Mouse (Mus musculus) kidney, embryonic 14.5 days (tissue): ENCODE data around the gene Fads1. TPM values are rescaled to one million over a fixed set of nuclear protein-coding genes. Genes with fewer than 3 reads are reported as not detected.
A peak's percentile ranks its signal among the peaks of the same experiment; 100 is the strongest.

ENCODE experiments used
- ATAC-seq: fragments of 200-750 bp; cut with Nextera tagmentation; 2 replicates; pipeline ENCODE4 v1.8.0; 2017; ENCODE audit warnings: moderate number of reproducible peaks, mild to moderate bottlenecking, moderate TSS enrichment, moderate library complexity; ENCODE audit not compliant: low FRiP score, low TSS enrichment
- H3K27ac ChIP-seq: fragments of 300-500 bp; sonication (generic); 2 replicates; pipeline ENCODE4 v1.5.1; 2014; ENCODE audit warnings: low read depth, mild to moderate bottlenecking, low read length, moderate library complexity, mixed read lengths
- H3K27me3 ChIP-seq: fragments of 300-500 bp; sonication (generic); 2 replicates; pipeline ENCODE4 v1.6.1; 2014; ENCODE audit warnings: mild to moderate bottlenecking, low read length; ENCODE audit not compliant: control insufficient read depth, insufficient read depth
- H3K36me3 ChIP-seq: fragments of 300-500 bp; sonication (generic); 2 replicates; pipeline ENCODE4 v1.6.1; 2014; ENCODE audit warnings: low read length, mixed read lengths; ENCODE audit not compliant: control insufficient read depth, insufficient read depth
- H3K4me1 ChIP-seq: fragments of 300-500 bp; sonication (generic); 2 replicates; pipeline ENCODE4 v1.6.1; 2014; ENCODE audit warnings: low read length, mixed read lengths; ENCODE audit not compliant: control insufficient read depth, insufficient read depth
- H3K4me2 ChIP-seq: fragments of 300-500 bp; sonication (generic); replicated peaks from 2 replicates; pipeline ENCODE4 v1.6.1; 2014; ENCODE audit warnings: low read depth, mild to moderate bottlenecking, low read length
- H3K4me3 ChIP-seq: fragments of 300-500 bp; sonication (generic); 2 replicates; pipeline ENCODE4 v1.5.1; 2014; ENCODE audit warnings: mild to moderate bottlenecking, low read length
- H3K9ac ChIP-seq: fragments of 300-500 bp; sonication (generic); 2 replicates; pipeline ENCODE4 v1.6.1; 2014; ENCODE audit warnings: low read depth, mild to moderate bottlenecking, low read length, moderate library complexity
- H3K9me3 ChIP-seq: fragments of 300-500 bp; sonication (generic); 2 replicates; pipeline ENCODE4 v1.6.1; 2016; ENCODE audit warnings: low read length; ENCODE audit not compliant: control insufficient read depth
- WGBS: fragments of 180-500 bp; shearing (Covaris S2); extraction: QIAGEN DNeasy Blood & Tissue Kit; methylation state at CpG from one replicate; pipeline ENCODE4 v1.1.7; 2014; 5-methylcytosine and 5-hydroxymethylcytosine counted together
- polyA plus RNA-seq: library from polyadenylated mRNA; unstranded; fragments of >200 nt; fragmentation: Nextera tagmentation; extraction: Ambion mirVana; gene quantifications from 2 replicates; pipeline ENCODE4 v1.2.1, GENCODE M21; 2014

Gene Fads1
- polyA plus RNA-seq, 1 experiment from 2014 or later: 94.3 TPM

DNA sequence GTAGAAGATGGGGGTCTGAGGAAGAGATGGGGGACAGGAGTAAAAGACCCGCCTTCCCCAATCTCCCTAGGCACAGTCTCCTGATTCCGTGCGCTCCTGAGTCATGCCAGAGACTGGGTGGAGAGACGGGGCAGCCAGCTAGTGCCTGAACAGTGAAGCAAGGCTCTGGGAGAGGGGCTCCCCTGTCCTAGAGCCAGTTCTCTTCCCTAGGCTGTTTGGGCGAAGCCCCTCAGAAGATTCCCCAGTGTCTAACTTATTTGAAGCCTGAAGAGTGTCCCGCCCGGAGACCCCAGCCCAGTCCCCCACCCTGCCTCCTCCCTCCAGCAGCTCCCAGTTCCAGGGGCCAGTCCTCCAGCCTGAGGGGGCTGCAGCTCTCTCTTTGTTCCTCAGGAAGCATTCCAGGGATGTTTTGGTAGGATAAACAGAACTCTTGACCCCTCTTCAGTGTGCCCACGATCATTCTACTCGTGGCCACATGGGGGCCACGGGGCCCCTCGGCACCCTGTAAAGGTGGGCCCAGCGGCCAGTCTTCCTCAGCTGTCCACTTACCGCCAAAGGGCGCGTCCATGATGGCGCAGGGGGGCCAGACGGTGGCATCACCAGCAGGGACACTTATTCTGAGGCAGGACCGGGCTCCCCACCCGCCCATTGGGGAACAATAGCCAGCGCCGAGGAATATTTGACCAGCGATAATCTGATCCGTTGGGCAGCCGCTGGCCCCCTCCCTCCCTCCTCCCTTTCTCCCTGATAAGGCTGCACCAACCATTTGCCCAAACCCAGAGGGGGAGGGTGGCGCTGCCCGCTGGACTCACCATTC lies 42.2 kb downstream of the Fads1 start:
- peak overlapping the region; percentile 12 for H3K9ac ChIP-seq
- no peak overlapping the region for H3K4me3 ChIP-seq
- no peaks in the 10 kb centered on the region for H3K9me3 ChIP-seq
- H3K4me1 ChIP-seq: peaks cover 32% of the 10 kb centered on the region
- peak; percentile 52 for ATAC-seq
- 34% methylated on average over 26 of the region's 26 CpGs for WGBS
- peak overlapping the region; percentile 6 for H3K27ac ChIP-seq
- peak overlapping the region; percentile 13 for H3K4me2 ChIP-seq
- H3K36me3 ChIP-seq: no peaks in the 10 kb centered on the region
- H3K27me3 ChIP-seq: no peaks in the 10 kb centered on the region

DNA sequence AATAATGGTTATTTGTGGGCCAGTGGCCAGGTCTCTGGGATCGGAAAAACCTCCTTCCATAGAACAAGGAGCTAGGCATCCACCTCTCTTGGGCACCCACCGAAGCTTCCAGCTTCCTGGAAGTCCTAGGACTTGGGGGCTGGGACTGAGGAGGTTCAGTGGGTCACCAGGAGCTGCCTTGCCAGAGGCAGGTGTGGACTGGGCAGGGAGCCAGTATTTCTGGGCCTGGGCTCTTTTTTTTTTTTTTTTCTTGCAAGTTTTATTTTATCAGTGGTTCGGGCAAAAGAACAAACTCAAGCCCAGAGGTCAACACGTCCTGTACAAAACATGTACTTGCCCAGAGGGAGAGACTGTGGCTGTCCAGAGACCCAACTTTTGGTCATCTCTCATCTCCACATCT lies 43.1 kb downstream of the Fads1 start:
- 88% methylated on average over 4 of the region's 4 CpGs for WGBS
- H3K9ac ChIP-seq: no peak overlapping the region

DNA sequence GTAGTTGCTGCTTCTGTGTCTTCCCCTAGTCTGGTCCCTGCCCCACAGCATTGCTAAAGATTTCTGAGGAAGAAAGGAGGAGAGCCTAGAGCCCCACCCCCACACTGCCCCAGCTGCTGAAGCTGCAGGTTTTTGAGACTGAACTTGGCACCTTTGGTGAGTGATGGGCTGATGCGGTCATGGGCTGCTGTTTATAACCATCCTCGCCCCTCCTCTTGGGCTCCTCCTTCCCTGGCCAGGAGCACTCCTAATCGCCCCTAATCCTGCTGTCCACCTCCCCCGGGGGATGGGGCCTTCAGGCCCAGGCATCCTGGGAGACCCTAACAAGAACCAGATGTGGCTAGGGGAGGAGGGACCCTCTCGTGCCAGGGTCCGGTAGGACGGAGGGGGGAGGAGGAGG lies 48.3 kb downstream of the Fads1 start:
- H3K27me3 ChIP-seq: no peaks in the 10 kb centered on the region
- H3K9ac ChIP-seq: no peak overlapping the region; the same call in 1 of the 2 replicates
- peak; percentile 20; the same call in 1 of the 2 replicates for ATAC-seq
- peaks cover 19% of the 10 kb centered on the region; the same call in 1 of the 2 replicates for H3K4me1 ChIP-seq
- H3K4me3 ChIP-seq: no peak overlapping the region
- H3K27ac ChIP-seq: no peak overlapping the region
- H3K4me2 ChIP-seq: no peak overlapping the region
- no peaks in the 10 kb centered on the region for H3K9me3 ChIP-seq
- H3K36me3 ChIP-seq: no peaks in the 10 kb centered on the region
- WGBS: 11% methylated on average over 7 of the region's 7 CpGs

More for the DNA sequence above, 43.1 kb downstream of the Fads1 start:
- H3K27ac ChIP-seq: no peak overlapping the region
- no peaks in the 10 kb centered on the region for H3K9me3 ChIP-seq
- no peaks in the 10 kb centered on the region for H3K36me3 ChIP-seq
- H3K4me3 ChIP-seq: no peak overlapping the region
- H3K4me2 ChIP-seq: no peak overlapping the region
- no peaks in the 10 kb centered on the region for H3K27me3 ChIP-seq
- no peak for ATAC-seq
- peaks cover 37% of the 10 kb centered on the region for H3K4me1 ChIP-seq

DNA sequence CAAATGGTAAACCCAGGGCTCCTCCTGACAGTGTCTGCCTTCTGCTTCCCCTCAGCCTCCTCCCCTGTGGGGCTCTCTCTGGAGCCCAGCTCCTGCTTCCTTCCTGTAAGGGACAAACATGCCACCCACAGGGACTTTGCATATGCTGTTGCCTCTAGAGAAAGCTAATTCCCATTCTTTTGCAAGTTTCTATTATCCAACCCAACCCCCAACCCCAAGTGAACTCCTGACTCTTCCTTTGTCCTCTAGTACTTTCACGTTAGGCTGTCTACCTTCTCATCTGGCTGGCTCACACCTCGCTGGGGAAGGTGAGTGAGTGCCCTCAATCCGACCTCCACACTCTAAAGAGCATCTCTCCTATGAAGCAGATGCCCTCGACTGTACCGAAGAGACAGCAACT lies 49.2 kb downstream of the Fads1 start:
- ATAC-seq: no peak
- Histone ChIP-seq H3K9ac (no peak overlapping the region), H3K27ac (no peak overlapping the region), H3K4me1 (peaks cover 19% of the 10 kb centered on the region; the same call in 1 of the 2 replicates), H3K9me3 (no peaks in the 10 kb centered on the region), H3K27me3 (no peaks in the 10 kb centered on the region), H3K4me3 (no peak overlapping the region), H3K36me3 (no peaks in the 10 kb centered on the region), H3K4me2 (no peak overlapping the region)
- 41% methylated on average over 5 of the region's 5 CpGs for WGBS

DNA sequence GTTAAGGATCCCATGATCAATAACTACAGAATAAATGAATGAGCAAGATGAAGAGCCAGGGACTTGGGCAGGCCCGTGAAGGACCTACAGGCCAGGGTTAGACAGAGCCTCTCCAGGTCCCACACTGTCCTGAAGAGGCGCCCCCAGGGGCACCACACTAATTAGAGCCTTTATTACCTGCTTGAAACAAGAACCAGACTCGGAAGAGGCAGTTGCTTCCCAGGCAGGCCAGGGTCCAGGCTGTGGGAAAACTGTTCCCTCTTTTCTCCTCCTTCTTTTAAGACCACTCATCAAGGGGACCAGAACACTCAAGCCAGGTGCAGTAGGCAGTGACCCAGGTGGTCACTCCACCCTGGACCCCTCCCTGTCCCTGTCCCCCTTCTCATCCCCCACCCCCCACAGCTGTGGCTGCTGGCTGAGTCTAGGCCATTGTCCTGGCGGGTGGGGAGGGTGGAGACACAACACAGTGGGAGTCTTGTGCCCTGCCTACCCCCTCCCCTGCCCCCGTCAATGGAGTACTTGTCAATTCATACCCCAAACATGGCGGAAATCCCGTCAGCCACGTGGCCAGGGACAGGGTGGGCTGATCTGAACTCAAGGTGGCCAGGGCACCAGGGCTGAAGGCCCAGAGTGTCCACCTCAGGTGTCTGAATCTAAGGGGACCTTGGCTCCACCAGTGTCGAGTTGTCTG lies 49.8 kb downstream of the Fads1 start:
- 48% methylated on average over 9 of the region's 9 CpGs for WGBS

DNA sequence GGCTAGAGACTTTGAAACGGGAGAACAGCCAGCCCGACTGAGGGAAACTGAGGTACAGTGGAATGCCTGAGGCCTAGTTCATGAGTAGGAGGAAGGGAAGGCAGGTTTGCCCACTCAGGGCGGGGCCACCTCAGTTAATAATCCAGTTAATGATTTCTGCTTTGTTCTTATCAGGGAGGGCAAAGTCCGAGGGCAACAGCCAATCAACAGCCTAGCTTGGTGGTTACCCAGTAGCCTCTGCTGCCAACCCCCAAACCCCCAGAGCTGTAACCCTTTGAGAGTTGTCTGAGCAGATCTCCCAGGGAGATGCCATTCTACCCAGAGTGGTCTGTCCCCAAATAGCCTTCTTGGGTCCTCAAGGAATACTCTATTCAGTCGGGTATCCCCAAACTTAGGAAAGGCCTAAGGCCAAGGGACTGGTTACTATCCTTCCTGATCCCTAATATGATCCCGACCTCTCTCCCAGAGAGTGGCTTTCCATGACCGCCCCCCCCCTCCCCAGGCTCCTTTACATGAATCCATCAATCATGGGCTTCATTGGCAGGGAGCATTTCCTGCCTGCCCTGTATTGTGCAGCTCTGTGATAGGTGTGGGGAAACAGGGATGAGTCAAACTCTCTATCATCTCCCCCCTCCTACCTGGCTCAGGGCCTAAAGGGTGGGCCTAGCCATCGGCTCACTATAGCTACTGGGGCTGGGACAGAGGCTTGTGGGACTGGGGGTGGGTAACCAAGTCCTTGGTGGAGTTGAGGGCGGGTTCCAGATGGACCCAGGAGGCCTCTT lies 53.3 kb downstream of the Fads1 start:
- Histone ChIP-seq H3K4me1 (peaks cover 14% of the 10 kb centered on the region; the same call in 1 of the 2 replicates), H3K4me2 (no peak overlapping the region), H3K4me3 (no peak overlapping the region), H3K9ac (no peak overlapping the region), H3K27me3 (no peaks in the 10 kb centered on the region), H3K9me3 (no peaks in the 10 kb centered on the region), H3K36me3 (no peaks in the 10 kb centered on the region), H3K27ac (no peak overlapping the region)
- WGBS: 81% methylated on average over 9 of the region's 9 CpGs
- no peak for ATAC-seq

More for the DNA sequence above, 49.8 kb downstream of the Fads1 start:
- H3K36me3 ChIP-seq: no peaks in the 10 kb centered on the region
- H3K9me3 ChIP-seq: no peaks in the 10 kb centered on the region
- no peak for ATAC-seq
- H3K27me3 ChIP-seq: no peaks in the 10 kb centered on the region
- H3K9ac ChIP-seq: no peak overlapping the region
- H3K27ac ChIP-seq: no peak overlapping the region
- H3K4me1 ChIP-seq: peaks cover 15% of the 10 kb centered on the region; the same call in 1 of the 2 replicates
- H3K4me3 ChIP-seq: no peak overlapping the region
- no peak overlapping the region for H3K4me2 ChIP-seq

DNA sequence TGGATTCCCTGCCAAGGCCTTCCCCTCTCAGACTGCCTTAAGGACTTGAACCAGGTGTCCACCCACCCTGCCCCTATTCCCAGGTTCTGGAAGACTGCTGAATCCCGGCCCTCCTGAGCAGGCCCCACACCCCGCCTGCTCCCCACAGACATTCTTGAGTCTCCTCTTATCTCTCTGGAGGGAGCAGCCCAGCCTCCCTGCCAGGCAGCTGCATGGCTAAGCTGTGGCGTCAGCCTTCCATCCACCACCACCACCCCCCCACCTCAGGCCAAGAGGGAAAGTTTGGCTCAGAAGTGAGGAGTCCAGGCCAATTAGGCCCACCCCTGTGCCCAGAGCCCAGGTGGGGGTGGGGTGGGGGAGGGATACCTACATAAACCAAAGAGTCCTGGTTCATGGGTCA lies 55.8 kb downstream of the Fads1 start:
- no peak for ATAC-seq
- Histone ChIP-seq H3K9ac (no peak overlapping the region), H3K4me3 (no peak overlapping the region), H3K27ac (no peak overlapping the region), H3K36me3 (no peaks in the 10 kb centered on the region), H3K4me1 (peaks cover 9% of the 10 kb centered on the region; the same call in 1 of the 2 replicates), H3K4me2 (no peak overlapping the region), H3K27me3 (no peaks in the 10 kb centered on the region), H3K9me3 (no peaks in the 10 kb centered on the region)
- 75% methylated on average over 3 of the region's 3 CpGs for WGBS

DNA sequence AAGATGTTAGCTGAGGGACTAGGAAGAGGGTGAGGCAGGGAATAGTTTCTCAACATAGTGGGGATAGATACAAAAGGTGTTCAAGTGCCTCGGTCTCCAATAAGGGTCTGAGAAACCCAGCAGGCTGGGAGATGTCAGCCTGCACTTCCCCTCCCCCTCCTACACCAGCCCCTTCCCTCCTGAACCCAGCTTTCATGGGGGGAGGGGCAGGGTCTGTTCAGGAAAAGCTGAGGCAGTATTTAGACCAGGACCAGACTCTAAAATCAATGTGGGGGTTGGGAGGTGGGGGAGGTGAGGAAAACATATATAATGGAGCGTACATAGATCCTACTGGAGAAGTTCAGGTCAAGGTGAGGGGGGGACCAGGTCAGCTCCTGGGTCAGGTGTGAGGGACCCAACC lies 56.7 kb downstream of the Fads1 start:
- Histone ChIP-seq H3K27ac (no peak overlapping the region), H3K4me2 (peak overlapping the region; percentile 90), H3K27me3 (no peaks in the 10 kb centered on the region), H3K9ac (no peak overlapping the region), H3K9me3 (no peaks in the 10 kb centered on the region), H3K4me3 (peak overlapping the region; percentile 51; the same call in 1 of the 2 replicates), H3K36me3 (no peaks in the 10 kb centered on the region), H3K4me1 (peaks cover 9% of the 10 kb centered on the region; the same call in 1 of the 2 replicates)
- 53% methylated on average over 2 of the region's 2 CpGs for WGBS
- ATAC-seq: no peak
